Mouse (Mus musculus) retina, postnatal 1 day (tissue): ENCODE data around the gene Hmgb1.
A peak's percentile ranks its signal among the peaks of the same experiment; 100 is the strongest.

Experiments used
- DNase-seq: peaks from one replicate; pipeline ENCODE4 v3.0.0-alpha.2; 2012

The Hmgb1 gene

GRCm38 (mm10) chr5:149184104-149184843 lies at the start of gene Hmgb1, which contains the start of gene Uspl1:
TSS of gene Hmgb1 (minus strand) at chr5:149184489.
TSS of gene Uspl1 (plus strand) at chr5:149184350.
- DNase-seq = peak; percentile 99

GRCm38 (mm10) chr5:149229619-149230339 lies 45.5 kb upstream of the Hmgb1 start:
- DNase-seq = no peak

GRCm38 (mm10) chr5:149228700-149229618 lies 44.7 kb upstream of the Hmgb1 start:
- peak; percentile 98 for DNase-seq

- DNase-seq = peak; percentile 68
Observed at GRCm38 (mm10) chr5:149224666-149225065, 40.4 kb upstream of the Hmgb1 start.

GRCm38 (mm10) chr5:149221355-149221754 lies 37.1 kb upstream of the Hmgb1 start:
- DNase-seq = no peak

- DNase-seq = no peak
Observed at GRCm38 (mm10) chr5:149219493-149219892, 35.2 kb upstream of the Hmgb1 start.

- no peak for DNase-seq
Observed at GRCm38 (mm10) chr5:149217524-149218357, 33.5 kb upstream of the Hmgb1 start.

GRCm38 (mm10) chr5:149215540-149215939 lies 31.3 kb upstream of the Hmgb1 start:
- no peak for DNase-seq

- no peak for DNase-seq
Observed at GRCm38 (mm10) chr5:149212806-149213205, 28.5 kb upstream of the Hmgb1 start.

- DNase-seq = no peak
Observed at GRCm38 (mm10) chr5:149211041-149211440, 26.8 kb upstream of the Hmgb1 start.

GRCm38 (mm10) chr5:149209328-149209727 lies 25.0 kb upstream of the Hmgb1 start:
- DNase-seq = peak; percentile 11

GRCm38 (mm10) chr5:149208776-149209175 lies 24.5 kb upstream of the Hmgb1 start:
- DNase-seq = no peak

GRCm38 (mm10) chr5:149207661-149208060 lies 23.4 kb upstream of the Hmgb1 start:
- DNase-seq = no peak

- no peak for DNase-seq
Observed at GRCm38 (mm10) chr5:149206286-149206685, 22.0 kb upstream of the Hmgb1 start.

- DNase-seq = no peak
Observed at GRCm38 (mm10) chr5:149205265-149205664, 21.0 kb upstream of the Hmgb1 start.

GRCm38 (mm10) chr5:149204822-149205221 lies 20.5 kb upstream of the Hmgb1 start:
- no peak for DNase-seq

GRCm38 (mm10) chr5:149203796-149204375 lies 19.6 kb upstream of the Hmgb1 start:
- no peak for DNase-seq

GRCm38 (mm10) chr5:149202941-149203340 lies 18.7 kb upstream of the Hmgb1 start:
- no peak for DNase-seq

- DNase-seq = no peak
Observed at GRCm38 (mm10) chr5:149198782-149199181, 14.5 kb upstream of the Hmgb1 start.

GRCm38 (mm10) chr5:149196611-149197010 lies 12.3 kb upstream of the Hmgb1 start:
- DNase-seq = no peak

GRCm38 (mm10) chr5:149190160-149190559 lies 5.9 kb upstream of the Hmgb1 start:
- no peak for DNase-seq

- DNase-seq = no peak
Observed at GRCm38 (mm10) chr5:149185806-149186205, 1.5 kb upstream of the Hmgb1 start.
